Mouse (Mus musculus) hindbrain, embryonic 14.5 days (tissue): ENCODE data around the gene Snapc5. TPM values are rescaled to one million over a fixed set of nuclear protein-coding genes. Genes with fewer than 3 reads are reported as not detected.
"Not testable (repeated sequence)": the region's sequence is repeated elsewhere in the genome, so short reads cannot be mapped to it uniquely, and the experiment has no call there.

Experiments
- ATAC-seq: fragments of 200-750 bp; cut with Nextera tagmentation; 2 replicates; pipeline ENCODE4 v1.8.0; 2017; ENCODE audit warnings: moderate number of reproducible peaks, mild to moderate bottlenecking, moderate TSS enrichment, moderate library complexity; ENCODE audit not compliant: low FRiP score
- DNase-seq: peaks from one replicate; pipeline ENCODE4 v3.0.0-alpha.2; 2015; ENCODE audit warnings: low spot score
- H3K27ac ChIP-seq: fragments of 300-500 bp; sonication (generic); 2 replicates; pipeline ENCODE4 v1.5.1; 2014; ENCODE audit warnings: mild to moderate bottlenecking, moderate library complexity
- H3K27me3 ChIP-seq: fragments of 300-500 bp; sonication (generic); 2 replicates; pipeline ENCODE4 v1.6.1; 2014; ENCODE audit warnings: mild to moderate bottlenecking, low read length, mixed read lengths; ENCODE audit not compliant: control insufficient read depth, insufficient read depth
- H3K36me3 ChIP-seq: fragments of 300-500 bp; sonication (generic); replicated peaks from 2 replicates; pipeline ENCODE4 v1.6.1; 2014; ENCODE audit not compliant: control insufficient read depth, insufficient read depth
- H3K4me1 ChIP-seq: fragments of 300-500 bp; sonication (generic); replicated peaks from 2 replicates; pipeline ENCODE4 v1.6.1; 2014; ENCODE audit warnings: antibody characterized with exemption, low read length, mixed read lengths; ENCODE audit not compliant: control insufficient read depth, insufficient read depth
- H3K4me2 ChIP-seq: fragments of 300-500 bp; sonication (generic); replicated peaks from 2 replicates; pipeline ENCODE4 v1.6.1; 2014; ENCODE audit warnings: mild to moderate bottlenecking, moderate library complexity
- H3K4me3 ChIP-seq: fragments of 300-500 bp; sonication (generic); replicated peaks from 2 replicates; pipeline ENCODE4 v1.5.1; 2014; ENCODE audit warnings: mild to moderate bottlenecking, low read length
- H3K9ac ChIP-seq: fragments of 300-500 bp; sonication (generic); 2 replicates; pipeline ENCODE4 v1.6.1; 2014
- H3K9me3 ChIP-seq: fragments of 300-500 bp; sonication (generic); 2 replicates; pipeline ENCODE4 v1.6.1; 2016; ENCODE audit warnings: low read length; ENCODE audit not compliant: control insufficient read depth
- WGBS: fragments of 180-500 bp; shearing (Covaris S2); extraction: QIAGEN DNeasy Blood & Tissue Kit; methylation state at CpG from one replicate; pipeline ENCODE4 v1.1.7; 2014; 5-methylcytosine and 5-hydroxymethylcytosine counted together
- polyA plus RNA-seq: library from polyadenylated mRNA; unstranded; fragments of >200 nt; fragmentation: Nextera tagmentation; extraction: Ambion mirVana; gene quantifications from 2 replicates; pipeline ENCODE4 v1.2.1, GENCODE M21; 2014

Snapc5 gene
- 24.2 and 27.0 TPM in 2 replicates for polyA plus RNA-seq

DNA sequence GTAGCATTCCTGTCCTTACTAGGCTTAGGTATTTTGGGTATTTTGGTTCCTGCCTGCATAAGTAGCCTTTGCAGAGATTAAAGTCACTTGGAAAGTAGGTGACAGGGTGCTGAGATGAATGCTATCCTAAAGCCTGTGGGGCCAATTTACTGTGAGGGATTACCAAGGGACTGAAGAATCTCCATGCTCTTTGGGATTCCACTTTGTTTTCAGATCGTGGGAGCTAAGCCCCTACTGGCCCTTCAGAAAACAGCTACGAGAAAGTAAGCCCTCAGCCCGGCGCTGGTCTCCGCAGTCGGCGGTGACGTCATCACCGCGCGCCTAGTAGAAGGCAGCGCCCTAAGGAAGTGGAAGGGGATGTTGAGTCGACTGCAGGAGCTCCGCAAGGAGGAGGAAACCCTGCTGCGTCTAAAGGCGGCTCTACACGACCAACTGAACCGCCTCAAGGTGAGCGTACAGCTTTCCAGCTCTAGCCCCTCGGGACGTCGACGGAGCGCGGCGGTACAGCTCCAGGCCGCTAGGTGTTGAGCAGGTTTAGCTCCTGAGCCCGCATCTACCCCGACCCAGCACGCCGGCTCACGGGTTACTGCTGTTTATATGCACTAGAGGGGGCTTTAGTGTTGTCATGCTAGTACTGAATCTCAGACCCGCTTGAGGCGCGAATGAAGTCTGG, at the start of gene Snapc5:
Gene Snapc5, plus strand, starts transcription at position 301 of the 673 bp plus-strand sequence.
- peaks cover 74% of the 10 kb centered on the region for H3K36me3 ChIP-seq
- H3K4me2 ChIP-seq = peak within 1 kb of the TSS; percentile 49
- ATAC-seq (peak; percentile 96), DNase-seq (peak; percentile 95)
- peak within 1 kb of the TSS; percentile 50 for H3K9ac ChIP-seq
- H3K27ac ChIP-seq = peak within 1 kb of the TSS; percentile 69
- no peaks in the 10 kb centered on the region for H3K9me3 ChIP-seq
- H3K27me3 ChIP-seq = no peaks in the 10 kb centered on the region
- peak within 1 kb of the TSS; percentile 42 for H3K4me3 ChIP-seq
- WGBS = under 1% methylated on average over 35 of the region's 35 CpGs
- H3K4me1 ChIP-seq = peaks cover 15% of the 10 kb centered on the region

DNA sequence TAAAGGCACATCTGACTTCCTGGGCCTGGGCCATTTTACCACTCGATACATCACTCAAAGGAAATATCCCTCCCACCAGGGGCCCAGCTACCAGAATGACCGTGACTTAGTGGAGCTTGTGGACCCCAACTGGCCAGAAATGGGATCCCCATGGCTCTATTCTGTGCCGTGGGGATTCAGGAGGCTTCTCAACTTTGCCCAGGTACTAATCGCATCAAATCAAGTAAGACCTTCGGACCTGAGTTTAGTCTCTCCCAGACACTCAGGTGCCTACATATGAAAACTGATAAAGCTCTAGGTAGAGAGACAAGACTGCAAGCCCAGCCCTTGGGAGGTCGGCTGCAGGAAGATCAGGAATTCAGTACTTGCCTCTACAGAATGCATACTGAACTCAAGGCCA, 47.5 kb upstream of the Snapc5 start:
- ATAC-seq = no peak
- no peak overlapping the region for H3K27ac ChIP-seq

DNA sequence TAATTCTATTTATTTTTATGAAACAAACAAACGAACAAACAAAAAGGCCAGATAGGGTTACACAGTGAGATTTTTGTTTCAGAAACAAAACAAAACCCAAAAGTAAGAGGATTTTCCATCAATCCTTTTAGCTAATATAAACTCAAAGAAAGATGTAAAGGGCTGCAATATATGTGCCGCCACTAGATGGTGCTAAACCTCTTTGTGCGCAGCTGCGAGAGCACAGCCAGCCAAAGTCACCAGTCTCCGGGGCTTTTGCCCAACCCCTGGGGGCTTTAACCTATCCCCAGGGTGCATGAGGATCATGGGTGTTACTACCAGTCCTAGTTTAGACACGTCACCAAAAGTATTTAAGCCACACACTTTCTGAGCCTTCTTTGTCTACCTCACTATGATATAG, 40.2 kb upstream of the Snapc5 start:
- H3K27ac ChIP-seq, H3K4me2 ChIP-seq, H3K4me3 ChIP-seq, H3K9ac ChIP-seq, H3K27me3 ChIP-seq, H3K9me3 ChIP-seq, H3K36me3 ChIP-seq, ATAC-seq, H3K4me1 ChIP-seq: not testable (repeated sequence)
- peak; percentile 78 for DNase-seq
- WGBS = 10% methylated on average over 6 of the region's 6 CpGs

More for the DNA sequence above, 47.5 kb upstream of the Snapc5 start:
- no peaks in the 10 kb centered on the region for H3K4me1 ChIP-seq
- H3K9ac ChIP-seq = no peak overlapping the region
- no peaks in the 10 kb centered on the region for H3K36me3 ChIP-seq
- WGBS = 81% methylated on average over 6 of the region's 6 CpGs
- no peaks in the 10 kb centered on the region for H3K9me3 ChIP-seq
- no peak for DNase-seq
- no peaks in the 10 kb centered on the region for H3K27me3 ChIP-seq
- no peak overlapping the region for H3K4me3 ChIP-seq
- no peak overlapping the region for H3K4me2 ChIP-seq

DNA sequence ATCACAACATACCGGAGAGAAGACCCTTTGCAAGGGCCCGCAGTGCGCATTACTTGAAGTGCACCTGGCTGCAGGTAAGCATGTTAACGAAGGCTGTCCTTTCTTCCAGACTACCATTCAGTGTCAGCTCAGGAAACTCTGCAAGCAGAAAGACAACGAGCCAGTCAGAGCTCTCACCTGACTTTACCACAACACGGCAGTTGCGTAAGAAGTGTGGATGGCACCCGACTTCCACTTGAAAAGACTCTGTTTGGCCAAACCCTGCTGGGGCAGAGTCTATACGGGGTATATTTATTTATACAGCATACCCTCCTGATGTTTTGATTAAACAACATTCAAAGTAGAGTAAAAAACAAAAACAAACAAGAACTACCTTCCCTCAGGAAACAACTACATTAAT, 39.2 kb upstream of the Snapc5 start:
- H3K4me1 ChIP-seq = no peaks in the 10 kb centered on the region
- no peaks in the 10 kb centered on the region for H3K27me3 ChIP-seq
- no peak overlapping the region for H3K27ac ChIP-seq
- no peaks in the 10 kb centered on the region for H3K36me3 ChIP-seq
- DNase-seq (no peak), ATAC-seq (no peak)
- WGBS = 92% methylated on average over 9 of the region's 9 CpGs
- no peak overlapping the region for H3K4me2 ChIP-seq
- H3K9ac ChIP-seq = no peak overlapping the region
- H3K4me3 ChIP-seq = no peak overlapping the region
- no peaks in the 10 kb centered on the region for H3K9me3 ChIP-seq

DNA sequence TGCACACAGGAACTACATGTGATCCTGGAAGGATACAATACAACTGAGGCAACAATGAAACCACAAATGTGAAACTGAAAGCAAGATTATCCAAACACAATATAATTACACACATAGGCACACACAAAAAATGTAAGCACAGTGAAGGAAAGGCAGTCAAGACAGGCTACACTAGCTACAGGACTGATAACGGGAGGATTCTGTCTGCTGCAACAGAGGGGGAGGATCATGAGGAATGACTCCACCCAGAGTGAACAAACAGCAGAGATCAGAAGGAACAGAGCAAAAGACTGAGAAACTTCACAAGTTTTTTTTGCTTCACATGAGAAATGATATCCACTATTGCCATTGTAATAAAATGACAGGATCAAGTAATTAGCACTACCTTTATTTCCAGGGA, 22.4 kb upstream of the Snapc5 start:
- ATAC-seq = no peak

DNA sequence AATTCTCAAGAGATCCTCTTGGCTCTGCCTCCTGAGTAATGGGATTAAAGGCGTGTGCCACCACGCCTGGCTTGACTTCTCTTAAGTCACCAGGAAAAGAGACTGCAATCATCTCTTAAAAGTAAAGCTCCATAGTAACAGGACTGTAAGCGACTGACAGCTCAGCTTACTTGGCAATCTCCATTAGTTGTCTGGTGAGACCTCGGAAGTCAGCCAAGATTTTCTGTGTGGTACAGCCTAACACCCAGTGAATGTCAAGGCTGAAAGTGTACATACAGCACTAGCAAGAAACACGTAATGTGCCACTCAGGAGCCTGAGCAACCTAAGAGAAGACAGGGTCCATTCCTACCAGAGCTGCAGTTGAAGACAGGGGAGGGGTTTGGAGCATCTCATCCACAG, 18.6 kb upstream of the Snapc5 start:
- WGBS = 91% methylated on average over 5 of the region's 5 CpGs
- Histone ChIP-seq H3K27me3 (no peaks in the 10 kb centered on the region), H3K4me2 (no peak overlapping the region), H3K27ac (no peak overlapping the region), H3K36me3 (0 out of 2 replicates have a peak, but pooled peaks cover 7% of the 10 kb centered on the region), H3K9me3 (no peaks in the 10 kb centered on the region), H3K9ac (no peak overlapping the region), H3K4me1 (no peaks in the 10 kb centered on the region), H3K4me3 (no peak overlapping the region)
- ATAC-seq (no peak), DNase-seq (no peak)

More for the DNA sequence above, 22.4 kb upstream of the Snapc5 start:
- no peak overlapping the region for H3K9ac ChIP-seq
- no peaks in the 10 kb centered on the region for H3K4me1 ChIP-seq
- no peak overlapping the region for H3K27ac ChIP-seq
- 90% methylated on average over 1 of the region's 1 CpGs for WGBS
- no peaks in the 10 kb centered on the region for H3K9me3 ChIP-seq
- DNase-seq = no peak
- H3K4me3 ChIP-seq = no peak overlapping the region
- H3K4me2 ChIP-seq = no peak overlapping the region
- H3K27me3 ChIP-seq = no peaks in the 10 kb centered on the region
- peaks cover 7% of the 10 kb centered on the region; the same call in 1 of the 2 replicates for H3K36me3 ChIP-seq

DNA sequence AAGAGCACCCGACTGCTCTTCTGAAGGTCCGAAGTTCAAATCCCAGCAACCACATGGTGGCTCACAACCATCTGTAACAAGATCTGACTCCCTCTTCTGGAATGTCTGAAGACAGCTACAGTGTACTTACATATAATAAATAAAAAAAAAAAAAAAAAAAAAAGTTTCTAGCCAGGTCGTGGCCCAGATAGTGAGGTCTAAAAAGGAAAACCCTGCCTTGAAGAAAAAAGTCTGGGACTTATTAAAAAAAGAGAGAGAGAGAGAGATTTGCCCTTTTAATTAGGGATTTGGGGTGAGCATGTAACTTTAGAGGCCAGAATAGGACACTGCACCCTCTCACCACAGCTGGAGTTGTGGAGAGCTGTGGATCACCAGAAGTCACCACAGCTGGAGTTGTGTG, 9.1 kb upstream of the Snapc5 start:
- not testable (repeated sequence) for H3K9me3 ChIP-seq, H3K4me3 ChIP-seq, ATAC-seq, H3K4me2 ChIP-seq, H3K27ac ChIP-seq, DNase-seq, H3K36me3 ChIP-seq, H3K27me3 ChIP-seq, H3K9ac ChIP-seq
- H3K4me1 ChIP-seq = peaks cover 16% of the 10 kb centered on the region
- WGBS = 97% methylated on average over 3 of the region's 3 CpGs

DNA sequence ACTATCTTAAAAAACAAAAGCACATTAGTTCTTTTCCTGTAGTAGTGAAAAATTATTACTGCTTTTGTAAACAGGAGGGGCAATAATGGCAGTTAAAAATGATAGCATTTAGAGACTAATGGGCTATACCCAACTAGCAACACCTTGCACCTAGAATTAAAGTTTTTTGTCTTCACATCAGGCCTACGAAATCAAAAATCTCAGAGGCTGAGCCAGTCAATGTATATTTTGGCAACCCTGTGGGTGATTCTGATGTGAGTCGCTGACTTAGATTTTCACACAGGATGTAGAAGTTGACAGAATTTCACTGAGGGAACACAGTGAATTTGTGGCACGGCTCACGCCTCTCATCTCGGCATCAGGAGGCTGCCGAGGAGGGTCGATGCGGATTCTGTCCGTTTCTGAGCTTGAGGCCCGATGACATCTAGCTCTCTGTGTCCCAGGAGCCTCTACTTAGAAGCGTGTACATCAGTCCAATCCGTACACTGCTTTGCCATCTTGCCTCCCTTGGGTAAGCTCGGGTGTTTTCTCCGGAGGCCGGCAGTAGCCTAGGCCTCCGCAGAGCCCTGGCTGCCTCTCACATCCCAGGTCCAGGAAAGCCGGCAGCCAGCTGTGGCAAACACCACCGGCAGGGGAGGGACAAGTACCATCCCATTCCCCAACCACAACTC, 6.8 kb upstream of the Snapc5 start:
- no peak for DNase-seq
- Histone ChIP-seq H3K4me1 (peaks cover 16% of the 10 kb centered on the region), H3K9me3 (no peaks in the 10 kb centered on the region), H3K27ac (peak overlapping the region; percentile 82), H3K36me3 (peaks cover 28% of the 10 kb centered on the region), H3K4me3 (peak overlapping the region; percentile 82), H3K4me2 (peak overlapping the region; percentile 97), H3K9ac (peak overlapping the region; percentile 81), H3K27me3 (no peaks in the 10 kb centered on the region)
- WGBS = 3% methylated on average over 18 of the region's 18 CpGs
- no peak; the same call in 1 of the 2 replicates for ATAC-seq

DNA sequence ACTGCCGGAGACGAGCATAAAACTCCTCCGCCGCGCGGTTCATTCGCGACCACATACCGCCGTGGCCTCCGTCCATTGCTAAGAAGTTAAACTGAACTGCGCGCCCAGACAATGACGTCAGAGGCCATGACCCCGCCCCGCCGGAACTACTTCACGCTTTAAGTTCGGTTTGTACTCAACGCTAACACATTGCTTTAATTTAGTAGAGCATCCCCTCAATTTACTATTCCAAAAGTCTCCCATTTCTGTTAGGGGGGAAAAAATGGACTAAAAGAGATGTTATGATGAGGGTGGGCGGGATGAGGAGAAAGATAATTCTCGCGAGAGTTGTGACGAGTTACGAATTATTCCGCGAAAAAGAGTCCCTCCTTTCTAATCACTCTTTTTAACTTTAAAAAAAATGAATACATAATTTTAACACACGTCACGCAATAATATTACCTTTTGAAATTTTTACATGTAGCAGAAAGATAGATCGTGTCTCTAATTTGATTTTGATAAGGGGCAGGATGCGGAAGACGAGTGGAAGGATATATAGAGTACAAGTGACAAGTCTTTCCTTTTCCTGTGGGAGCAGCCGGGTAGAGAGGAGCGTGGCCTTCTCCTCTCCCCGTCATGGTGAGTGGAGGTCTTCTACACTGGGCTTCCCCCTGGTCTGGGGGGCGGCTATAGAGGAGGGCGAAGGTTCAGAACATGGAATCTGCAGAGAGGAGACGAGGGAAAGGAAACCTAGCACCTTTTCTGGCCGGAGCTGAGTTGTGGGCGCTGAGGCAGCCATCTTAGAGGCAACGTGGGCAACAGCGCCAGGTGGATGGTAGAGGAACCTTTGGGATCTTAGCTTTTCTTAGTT, 6.0 kb upstream of the Snapc5 start, which contains the start of the genes Zwilch and Rpl4:
Gene Zwilch, minus strand, starts transcription at position 289 of the 850 bp plus-strand sequence.
Gene Rpl4, plus strand, starts transcription at position 560 of the 850 bp plus-strand sequence.
- WGBS = under 1% methylated on average over 42 of the region's 42 CpGs
- peak within 1 kb of the TSS; percentile 97 for H3K4me2 ChIP-seq
- peaks cover 16% of the 10 kb centered on the region for H3K4me1 ChIP-seq
- peak within 1 kb of the TSS; percentile 82 for H3K4me3 ChIP-seq
- H3K9me3 ChIP-seq = no peaks in the 10 kb centered on the region
- H3K9ac ChIP-seq = peak within 1 kb of the TSS; percentile 81
- H3K27ac ChIP-seq = peak within 1 kb of the TSS; percentile 82
- ATAC-seq = peak; percentile 83
- H3K36me3 ChIP-seq = peaks cover 35% of the 10 kb centered on the region
- DNase-seq = peak; percentile 90
- no peaks in the 10 kb centered on the region for H3K27me3 ChIP-seq
